Mouse (Mus musculus): ENCODE data around the gene Nbl1.
A peak's percentile ranks its signal among the peaks of the same experiment; 100 is the strongest.

Gene Nbl1

GRCm38 (mm10) chr4:139092356-139093195 lies at the start of gene Nbl1:
Gene Nbl1 (minus strand): TSS chr4:139092993.
- DNase-seq, result peak; percentile 97

GRCm38 (mm10) chr4:139141785-139142184 lies 49.0 kb upstream of the Nbl1 start:
- DNase-seq, result no peak

- no peak for DNase-seq
These were observed 47.5 kb upstream of the Nbl1 start for GRCm38 (mm10) chr4:139140267-139140666.

GRCm38 (mm10) chr4:139136011-139136410 lies 43.2 kb upstream of the Nbl1 start:
- no peak for DNase-seq

- no peak for DNase-seq
These were observed 40.3 kb upstream of the Nbl1 start for GRCm38 (mm10) chr4:139133109-139133508.

- DNase-seq, result no peak
These were observed 39.3 kb upstream of the Nbl1 start for GRCm38 (mm10) chr4:139131858-139132672.

- DNase-seq, result peak; percentile 100
These were observed 38.1 kb upstream of the Nbl1 start, which contains the start of gene Minos1 for GRCm38 (mm10) chr4:139130701-139131549. Gene Minos1 (minus strand): TSS chr4:139131113.

- DNase-seq, result peak; percentile 94
These were observed 37.3 kb upstream of the Nbl1 start for GRCm38 (mm10) chr4:139129806-139130700.

- DNase-seq, result no peak
These were observed 33.7 kb upstream of the Nbl1 start for GRCm38 (mm10) chr4:139126475-139126874.

- DNase-seq, result no peak
These were observed 32.1 kb upstream of the Nbl1 start for GRCm38 (mm10) chr4:139124940-139125339.

GRCm38 (mm10) chr4:139122557-139122956 lies 29.8 kb upstream of the Nbl1 start:
- no peak for DNase-seq

- DNase-seq, result no peak
These were observed 28.2 kb upstream of the Nbl1 start for GRCm38 (mm10) chr4:139120998-139121397.

GRCm38 (mm10) chr4:139120281-139120814 lies 27.6 kb upstream of the Nbl1 start:
- no peak for DNase-seq

- no peak for DNase-seq
These were observed 23.7 kb upstream of the Nbl1 start for GRCm38 (mm10) chr4:139116356-139117063.

- no peak for DNase-seq
These were observed 22.9 kb upstream of the Nbl1 start for GRCm38 (mm10) chr4:139115721-139116120.

GRCm38 (mm10) chr4:139112482-139112881 lies 19.7 kb upstream of the Nbl1 start:
- no peak for DNase-seq

GRCm38 (mm10) chr4:139111421-139111820 lies 18.6 kb upstream of the Nbl1 start:
- DNase-seq, result no peak

GRCm38 (mm10) chr4:139110858-139111257 lies 18.1 kb upstream of the Nbl1 start:
- DNase-seq, result no peak

GRCm38 (mm10) chr4:139105453-139105852 lies 12.7 kb upstream of the Nbl1 start:
- no peak for DNase-seq

GRCm38 (mm10) chr4:139101546-139101945 lies 8.8 kb upstream of the Nbl1 start:
- peak; percentile 68 for DNase-seq

- DNase-seq, result no peak
These were observed 7.5 kb upstream of the Nbl1 start for GRCm38 (mm10) chr4:139100326-139100725.

Data from heart, adult 11 months (tissue).